ENCODE assay signal across 9 mouse cellular contexts in the genomic region with DNA sequence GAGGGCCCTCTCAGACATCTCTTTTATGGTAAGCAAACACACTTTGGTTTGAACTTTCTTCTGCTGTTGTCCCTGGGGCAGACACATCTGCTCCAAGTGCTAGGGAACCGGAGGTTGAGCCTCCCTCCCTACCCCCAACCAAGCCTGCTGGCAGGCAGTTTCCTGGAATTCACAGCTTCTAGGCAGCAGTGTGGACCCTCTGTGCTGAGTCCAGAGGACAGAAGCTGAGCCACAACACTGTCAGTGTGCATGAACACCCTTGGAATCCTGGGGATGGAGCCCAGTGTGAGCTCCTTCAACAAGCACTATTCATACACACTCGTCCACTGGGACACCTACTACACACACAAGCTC. TPM values are rescaled to one million over a fixed set of nuclear protein-coding genes. Genes with fewer than 3 reads are reported as not detected.
DNase-seq lines count a peak whose midpoint lies in the region; ATAC-seq lines count a peak whose summit lies in the region.
"Had no signal": no experiment of that assay in that cellular context is flagged by ENCODE, and none has a peak within 500 bp of the region (broad histone marks: within the 10 kb centered on the region; RNA-seq: fewer than 3 reads in every experiment).

No protein-coding gene starts in this region.

- ATAC-seq in heart, embryonic 12.5 days (ENCODE audit: insufficient number of reproducible peaks, low FRiP score) = no peak
- no peak for ATAC-seq in forebrain, embryonic 14.5 days
- ATAC-seq in kidney, embryonic 16.5 days (ENCODE audit: low FRiP score, low TSS enrichment) = peak; percentile 24; the same call in 1 of the 2 replicates
- ATAC-seq in midbrain, embryonic 14.5 days (ENCODE audit: low FRiP score, low TSS enrichment) = no peak

- peak overlapping the region; percentile 96 for H3K27ac ChIP-seq in heart, embryonic 12.5 days (ENCODE audit: poor library complexity, severe bottlenecking)
- H3K27ac ChIP-seq in forebrain, embryonic 14.5 days (ENCODE audit: low read depth, low read length) = peak overlapping the region; percentile 9; the same call in 1 of the 2 replicates
- peak overlapping the region; percentile 93 for H3K27ac ChIP-seq in kidney, embryonic 16.5 days (ENCODE audit: low read length)
- H3K27ac ChIP-seq in midbrain, embryonic 14.5 days (replicated peaks; ENCODE audit: low read depth, low read length) = peak overlapping the region; percentile 53

- H3K4me3 ChIP-seq in heart, embryonic 12.5 days = peak overlapping the region; percentile 0; the same call in 1 of the 2 replicates
- no peak overlapping the region for H3K4me3 ChIP-seq in forebrain, embryonic 14.5 days (ENCODE audit: low read depth, low read length)
- 0 out of 2 replicates have a peak overlapping the region, but pooled peaks have one; percentile 1 for H3K4me3 ChIP-seq in kidney, embryonic 16.5 days (ENCODE audit: low read length)
- no peak overlapping the region for H3K4me3 ChIP-seq in midbrain, embryonic 14.5 days (replicated peaks; ENCODE audit: low read depth, low read length)

- 14% methylated on average over 2 of the region's 2 CpGs for WGBS in heart, embryonic 12.5 days
- 43% methylated on average over 2 of the region's 2 CpGs for WGBS in forebrain, embryonic 14.5 days
- 19% methylated on average over 2 of the region's 2 CpGs for WGBS in kidney, embryonic 16.5 days
- 33% methylated on average over 2 of the region's 2 CpGs for WGBS in midbrain, embryonic 14.5 days

- peak overlapping the region; percentile 54 for H3K4me2 ChIP-seq in heart, embryonic 12.5 days
- H3K4me2 ChIP-seq in forebrain, embryonic 14.5 days (ENCODE audit: low read length) = no peak overlapping the region
- H3K4me2 ChIP-seq in kidney, embryonic 16.5 days (replicated peaks; ENCODE audit: low read depth, low read length) = peak overlapping the region; percentile 26
- no peak overlapping the region for H3K4me2 ChIP-seq in midbrain, embryonic 14.5 days (ENCODE audit: low read length)

- peak overlapping the region; percentile 54; the same call in 1 of the 2 replicates for H3K9ac ChIP-seq in heart, embryonic 12.5 days
- no peak overlapping the region for H3K9ac ChIP-seq in forebrain, embryonic 14.5 days (ENCODE audit: low read length)
- H3K9ac ChIP-seq in kidney, embryonic 16.5 days (replicated peaks; ENCODE audit: low read length) = peak overlapping the region; percentile 31
- H3K9ac ChIP-seq in midbrain, embryonic 14.5 days (replicated peaks; ENCODE audit: low read length) = no peak overlapping the region

- peaks cover 96% of the 10 kb centered on the region for H3K4me1 ChIP-seq in heart, embryonic 12.5 days (replicated peaks)
- H3K4me1 ChIP-seq in forebrain, embryonic 14.5 days (ENCODE audit: control insufficient read depth, insufficient read depth, low read length) = peaks cover 49% of the 10 kb centered on the region
- peaks cover 94% of the 10 kb centered on the region for H3K4me1 ChIP-seq in kidney, embryonic 16.5 days (ENCODE audit: insufficient read depth, low read length)
- peaks cover 59% of the 10 kb centered on the region for H3K4me1 ChIP-seq in midbrain, embryonic 14.5 days (ENCODE audit: control insufficient read depth, insufficient read depth, low read length)

- DNase-seq in heart, postnatal 10 days = no peak
- no peak for DNase-seq in forebrain, embryonic 14.5 days (ENCODE audit: low spot score)
- no peak for DNase-seq in midbrain, embryonic 14.5 days
- DNase-seq in retina, embryonic 14.5 days (ENCODE audit: low spot score) = no peak
- no peak for DNase-seq in layer of hippocampus, adult 11-12 months (ENCODE audit: low spot score)
- DNase-seq in cerebellum, postnatal 14 days = no peak

- H3K36me3 ChIP-seq in heart, embryonic 12.5 days = peaks cover 26% of the 10 kb centered on the region
- peaks cover 38% of the 10 kb centered on the region for H3K36me3 ChIP-seq in forebrain, embryonic 14.5 days (ENCODE audit: control insufficient read depth, insufficient read depth, low read length)
- H3K36me3 ChIP-seq in kidney, embryonic 16.5 days (ENCODE audit: insufficient read depth, low read length) = no peaks in the 10 kb centered on the region
- peaks cover 38% of the 10 kb centered on the region for H3K36me3 ChIP-seq in midbrain, embryonic 14.5 days (ENCODE audit: control insufficient read depth, insufficient read depth, low read length)

- no peaks in the 10 kb centered on the region for H3K9me3 ChIP-seq in heart, embryonic 12.5 days (replicated peaks)
- no peaks in the 10 kb centered on the region for H3K9me3 ChIP-seq in forebrain, embryonic 14.5 days (replicated peaks; ENCODE audit: control insufficient read depth, low read length)
- H3K9me3 ChIP-seq in kidney, embryonic 16.5 days (ENCODE audit: low read length) = no peaks in the 10 kb centered on the region
- no peaks in the 10 kb centered on the region for H3K9me3 ChIP-seq in midbrain, embryonic 14.5 days (ENCODE audit: control insufficient read depth, low read length)

- intact Hi-C loops in heart, postnatal 10 days (cut with DNase I) = no loop called here

- no peaks in the 10 kb centered on the region for H3K27me3 ChIP-seq in heart, embryonic 12.5 days (replicated peaks)
- no peaks in the 10 kb centered on the region for H3K27me3 ChIP-seq in forebrain, embryonic 14.5 days (replicated peaks; ENCODE audit: control insufficient read depth, insufficient read depth, low read length)
- H3K27me3 ChIP-seq in kidney, embryonic 16.5 days (ENCODE audit: insufficient read depth, low read length) = no peaks in the 10 kb centered on the region
- no peaks in the 10 kb centered on the region for H3K27me3 ChIP-seq in midbrain, embryonic 14.5 days (ENCODE audit: control insufficient read depth, insufficient read depth, low read length)

RNA-seq across cellular contexts. Expression of gene 4930404H24Rik, which starts 55.3 kb away (rescaled TPM):
- polyA plus RNA-seq in heart, embryonic 12.5 days (2016; fragmentation: Nextera tagmentation; extraction: Ambion mirVana) = not detected in 2 replicates
- not detected for total RNA-seq in heart, postnatal 10 days (2021)
- not detected in 2 replicates for polyA plus RNA-seq in forebrain, embryonic 14.5 days (2014; fragmentation: Nextera tagmentation; extraction: Ambion mirVana)
- polyA plus RNA-seq in kidney, embryonic 16.5 days (2015; fragmentation: Nextera tagmentation; extraction: Ambion mirVana) = not detected in 2 replicates
- polyA plus RNA-seq in midbrain, embryonic 14.5 days (2014; fragmentation: Nextera tagmentation; extraction: Ambion mirVana) = not detected in 2 replicates
- polyA plus RNA-seq: C2C12 had no signal

Comparison
In these comparisons a context has a peak if more than half of its experiments do, and no peak if none do; other contexts are left out.
1. H3K27ac ChIP-seq: peak in every context shown above with its lines; median percentile 96 in heart, embryonic 12.5 days; 93 in kidney, embryonic 16.5 days; 53 in midbrain, embryonic 14.5 days; 9 in forebrain, embryonic 14.5 days.
2. H3K4me2 ChIP-seq: peak in heart, embryonic 12.5 days (single experiment) and kidney, embryonic 16.5 days (single experiment); none in forebrain, embryonic 14.5 days (single experiment) and midbrain, embryonic 14.5 days (single experiment).
3. H3K4me3 ChIP-seq: peak in heart, embryonic 12.5 days (single experiment) and kidney, embryonic 16.5 days (single experiment); none in forebrain, embryonic 14.5 days (single experiment) and midbrain, embryonic 14.5 days (single experiment).
4. H3K9ac ChIP-seq: peak in heart, embryonic 12.5 days (single experiment) and kidney, embryonic 16.5 days (single experiment); none in forebrain, embryonic 14.5 days (single experiment) and midbrain, embryonic 14.5 days (single experiment).